Mouse (Mus musculus) intestine, embryonic 15.5 days (tissue): ENCODE data around the gene Pik3c2b. TPM values are rescaled to one million over a fixed set of nuclear protein-coding genes. Genes with fewer than 3 reads are reported as not detected.
"Not testable (repeated sequence)": the region's sequence is repeated elsewhere in the genome, so short reads cannot be mapped to it uniquely, and the experiment has no call there.

Source experiments
- ATAC-seq: fragments of 200-750 bp; cut with Nextera tagmentation; 2 replicates; pipeline ENCODE4 v1.8.0; 2017; ENCODE audit warnings: moderate TSS enrichment, moderate library complexity
- H3K27ac ChIP-seq: fragments of 300-500 bp; sonication (generic); 2 replicates; pipeline ENCODE4 v1.5.1; 2015; ENCODE audit warnings: mild to moderate bottlenecking, inconsistent platforms
- H3K27me3 ChIP-seq: fragments of 300-500 bp; sonication (generic); replicated peaks from 2 replicates; pipeline ENCODE4 v1.6.1; 2015; ENCODE audit warnings: inconsistent platforms
- H3K36me3 ChIP-seq: fragments of 300-500 bp; sonication (generic); 2 replicates; pipeline ENCODE4 v1.6.1; 2015; ENCODE audit warnings: inconsistent platforms
- H3K4me1 ChIP-seq: fragments of 300-500 bp; sonication (generic); replicated peaks from 2 replicates; pipeline ENCODE4 v1.6.1; 2015; ENCODE audit warnings: inconsistent platforms
- H3K4me2 ChIP-seq: fragments of 300-500 bp; sonication (generic); replicated peaks from 2 replicates; pipeline ENCODE4 v1.6.1; 2015; ENCODE audit warnings: mild to moderate bottlenecking, inconsistent platforms
- H3K4me3 ChIP-seq: fragments of 300-500 bp; sonication (generic); replicated peaks from 2 replicates; pipeline ENCODE4 v1.5.1; 2015; ENCODE audit warnings: inconsistent platforms
- H3K9ac ChIP-seq: fragments of 300-500 bp; sonication (generic); 2 replicates; pipeline ENCODE4 v1.6.1; 2015; ENCODE audit warnings: inconsistent platforms
- H3K9me3 ChIP-seq: fragments of 300-500 bp; sonication (generic); 2 replicates; pipeline ENCODE4 v1.6.1; 2016; ENCODE audit warnings: inconsistent platforms
- WGBS: fragments of 180-500 bp; shearing (Covaris S2); methylation state at CpG from one replicate; pipeline ENCODE4 v1.1.7; 2015; 5-methylcytosine and 5-hydroxymethylcytosine counted together
- polyA plus RNA-seq: library from polyadenylated mRNA; unstranded; fragments of >200 nt; fragmentation: Nextera tagmentation; extraction: Ambion mirVana; gene quantifications from 2 replicates; pipeline ENCODE4 v1.2.1, GENCODE M21; 2015

Pik3c2b gene
- polyA plus RNA-seq, 1 experiment from 2014 or later, result 6.1 TPM

- H3K27me3 ChIP-seq, H3K4me1 ChIP-seq, H3K27ac ChIP-seq, H3K36me3 ChIP-seq, H3K9ac ChIP-seq, H3K4me2 ChIP-seq, H3K9me3 ChIP-seq, H3K4me3 ChIP-seq, ATAC-seq: not testable (repeated sequence)
- WGBS, result 73% methylated on average over 7 of the region's 7 CpGs
Measured at GRCm38 (mm10) chr1:133034682-133035081, 10.8 kb upstream of the Pik3c2b start.

DNA sequence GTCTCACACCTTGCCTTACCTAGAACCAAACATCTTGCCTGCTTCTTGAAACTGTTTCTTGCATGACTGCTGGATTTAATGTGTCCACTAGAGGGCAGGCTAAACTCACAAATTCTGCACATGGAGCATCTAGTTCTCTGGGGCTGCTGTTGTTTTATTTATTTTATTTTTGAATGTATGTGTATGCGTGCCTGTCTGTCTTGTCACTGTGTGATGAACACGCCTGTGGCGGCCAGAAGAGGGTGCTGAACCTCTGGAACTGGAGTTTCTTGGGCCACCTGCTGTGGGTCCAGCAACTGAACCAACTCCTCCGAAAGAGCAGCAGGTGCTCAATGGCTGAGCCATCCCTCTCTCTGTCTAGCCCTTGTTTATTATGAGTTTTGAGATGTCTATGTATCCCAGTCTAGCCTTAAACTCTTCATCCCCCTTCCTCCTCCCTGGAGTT lies 5.9 kb upstream of the Pik3c2b start:
- no peak overlapping the region for H3K4me3 ChIP-seq
- H3K36me3 ChIP-seq, result no peaks in the 10 kb centered on the region
- 13% methylated on average over 4 of the region's 4 CpGs for WGBS
- no peaks in the 10 kb centered on the region for H3K27me3 ChIP-seq
- no peak overlapping the region for H3K27ac ChIP-seq
- ATAC-seq, result peak; percentile 75
- H3K9ac ChIP-seq, result no peak overlapping the region
- H3K9me3 ChIP-seq, result no peaks in the 10 kb centered on the region
- no peaks in the 10 kb centered on the region for H3K4me1 ChIP-seq
- H3K4me2 ChIP-seq, result no peak overlapping the region

DNA sequence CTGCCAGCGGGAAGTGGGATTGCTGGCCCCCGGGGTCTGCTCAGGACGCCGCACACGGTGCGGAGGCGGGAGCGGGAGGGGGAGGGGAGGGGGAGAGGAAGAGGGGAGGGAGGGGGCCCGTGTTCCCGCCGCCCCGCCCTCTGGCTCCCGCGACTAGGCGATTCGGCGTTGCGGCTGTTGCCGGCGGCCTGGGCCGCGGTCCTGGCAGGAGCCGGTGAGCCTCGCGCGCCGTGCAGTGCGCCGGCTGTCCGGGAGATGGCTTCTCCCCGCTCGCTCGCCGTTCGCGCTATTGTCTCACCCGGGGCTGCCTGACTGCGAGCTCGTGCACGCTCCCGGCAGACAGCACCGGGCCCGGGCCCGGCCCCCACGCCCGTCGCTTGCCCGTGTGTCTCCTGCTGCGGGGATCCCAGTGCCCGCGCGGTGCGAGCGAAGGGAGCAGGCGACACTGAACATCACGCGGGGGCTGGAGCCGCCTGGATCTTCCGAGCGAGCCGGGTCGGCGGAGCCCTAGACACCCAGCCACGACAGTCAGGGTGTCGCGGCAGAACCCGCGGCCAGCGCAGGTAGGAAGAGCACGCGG lies 484 bp downstream of the Pik3c2b start:
- Histone ChIP-seq H3K27ac (peak overlapping the region; percentile 93), H3K27me3 (no peaks in the 10 kb centered on the region), H3K9me3 (no peaks in the 10 kb centered on the region), H3K4me2 (peak overlapping the region; percentile 88), H3K4me1 (peaks cover 23% of the 10 kb centered on the region; the same call in 1 of the 2 replicates), H3K4me3 (peak overlapping the region; percentile 89), H3K9ac (peak overlapping the region; percentile 90), H3K36me3 (no peaks in the 10 kb centered on the region)
- WGBS, result under 1% methylated on average over 66 of the region's 71 CpGs
- ATAC-seq, result peak; percentile 89

DNA sequence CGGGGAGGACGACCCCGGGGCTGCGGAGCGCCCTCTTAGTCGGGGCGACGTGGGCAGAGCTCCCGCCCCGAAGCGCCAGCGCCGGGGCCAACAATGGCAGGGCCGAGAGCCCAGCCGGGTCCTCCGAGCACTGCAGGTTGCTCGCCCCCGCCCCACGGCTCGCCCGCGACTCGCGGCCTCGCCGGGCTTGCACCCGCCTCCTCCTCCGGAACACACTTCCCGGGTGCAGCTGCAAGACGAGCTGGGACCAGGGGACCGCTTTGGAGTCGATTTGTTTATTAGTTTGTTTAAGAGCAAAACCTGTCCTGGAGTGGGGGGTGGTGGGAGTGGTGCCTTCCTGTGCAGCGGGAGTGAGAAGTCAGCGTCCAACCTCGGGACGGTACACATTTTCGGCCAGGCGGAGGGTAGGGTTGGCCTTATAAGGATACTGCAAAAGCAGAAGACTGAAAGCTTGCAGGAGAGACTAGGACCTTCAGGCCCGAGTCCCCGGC lies 1.0 kb downstream of the Pik3c2b start:
- H3K4me1 ChIP-seq, result peaks cover 23% of the 10 kb centered on the region; the same call in 1 of the 2 replicates
- H3K27ac ChIP-seq, result peak overlapping the region; percentile 93
- peak; percentile 63 for ATAC-seq
- H3K9ac ChIP-seq, result peak overlapping the region; percentile 90
- H3K36me3 ChIP-seq, result no peaks in the 10 kb centered on the region
- peak overlapping the region; percentile 89 for H3K4me3 ChIP-seq
- peak overlapping the region; percentile 88 for H3K4me2 ChIP-seq
- H3K9me3 ChIP-seq, result no peaks in the 10 kb centered on the region
- WGBS, result under 1% methylated on average over 40 of the region's 40 CpGs
- no peaks in the 10 kb centered on the region for H3K27me3 ChIP-seq

- H3K4me2 ChIP-seq, result peak overlapping the region; percentile 88
- peaks cover 23% of the 10 kb centered on the region; the same call in 1 of the 2 replicates for H3K4me1 ChIP-seq
- peak overlapping the region; percentile 90 for H3K9ac ChIP-seq
- H3K27ac ChIP-seq, result peak overlapping the region; percentile 93
- ATAC-seq, result no peak
- no peaks in the 10 kb centered on the region for H3K9me3 ChIP-seq
- no peaks in the 10 kb centered on the region for H3K27me3 ChIP-seq
- peak overlapping the region; percentile 89 for H3K4me3 ChIP-seq
- H3K36me3 ChIP-seq, result no peaks in the 10 kb centered on the region
- 46% methylated on average over 8 of the region's 8 CpGs for WGBS
Measured at GRCm38 (mm10) chr1:133047575-133047974, 2.1 kb downstream of the Pik3c2b start.

DNA sequence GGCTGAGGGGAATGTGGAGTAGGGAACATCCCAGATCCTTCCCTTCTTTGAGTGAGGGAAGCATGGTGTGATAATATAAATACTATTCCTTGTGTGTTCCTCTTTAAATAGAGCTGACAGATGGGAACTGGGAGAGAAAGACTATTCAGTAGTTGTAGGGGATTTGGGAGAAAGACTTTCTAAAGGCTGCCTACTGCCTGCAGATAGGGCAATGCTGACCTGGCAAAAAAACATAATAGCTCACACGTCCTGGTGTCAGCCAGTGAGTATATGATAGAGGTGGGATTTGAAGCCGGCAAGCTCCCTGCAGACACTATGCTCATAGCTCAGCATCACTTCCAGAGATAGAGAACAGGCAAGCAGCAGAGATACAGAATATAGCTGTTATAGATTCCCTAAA lies 3.2 kb downstream of the Pik3c2b start:
- no peak overlapping the region for H3K4me2 ChIP-seq
- 62% methylated on average over 2 of the region's 2 CpGs for WGBS
- H3K4me3 ChIP-seq, result no peak overlapping the region
- no peak overlapping the region for H3K27ac ChIP-seq
- H3K9me3 ChIP-seq, result no peaks in the 10 kb centered on the region
- no peaks in the 10 kb centered on the region for H3K27me3 ChIP-seq
- H3K9ac ChIP-seq, result no peak overlapping the region
- peaks cover 32% of the 10 kb centered on the region; the same call in 1 of the 2 replicates for H3K4me1 ChIP-seq
- H3K36me3 ChIP-seq, result no peaks in the 10 kb centered on the region
- ATAC-seq, result no peak

DNA sequence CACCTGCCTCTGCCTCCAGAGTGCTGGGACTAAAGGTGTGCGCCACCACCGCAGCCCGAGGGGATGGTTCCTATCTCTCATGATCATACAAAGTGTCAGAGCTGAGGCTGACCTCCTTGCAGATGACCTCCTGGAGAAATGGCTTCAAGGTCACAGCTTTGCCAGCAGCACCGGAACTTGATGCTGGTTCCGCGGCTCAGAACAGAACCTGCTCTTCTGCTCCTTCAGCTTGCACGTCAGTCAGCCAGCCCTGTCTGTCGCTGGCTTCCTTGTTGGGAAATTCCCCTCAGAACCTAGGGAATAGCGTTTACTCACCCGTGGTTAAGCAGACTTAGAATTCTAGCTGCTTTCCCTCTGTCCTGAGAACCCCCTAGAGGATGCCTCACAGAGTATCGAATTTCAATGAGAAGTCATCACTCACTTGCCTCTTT lies 4.5 kb downstream of the Pik3c2b start:
- Histone ChIP-seq H3K4me1 (peaks cover 28% of the 10 kb centered on the region; the same call in 1 of the 2 replicates), H3K27ac (0 out of 2 replicates have a peak overlapping the region, but pooled peaks have one; percentile 18), H3K4me3 (no peak overlapping the region), H3K4me2 (no peak overlapping the region), H3K27me3 (no peaks in the 10 kb centered on the region), H3K36me3 (no peaks in the 10 kb centered on the region), H3K9ac (no peak overlapping the region), H3K9me3 (no peaks in the 10 kb centered on the region)
- 23% methylated on average over 11 of the region's 11 CpGs for WGBS
- no peak for ATAC-seq

DNA sequence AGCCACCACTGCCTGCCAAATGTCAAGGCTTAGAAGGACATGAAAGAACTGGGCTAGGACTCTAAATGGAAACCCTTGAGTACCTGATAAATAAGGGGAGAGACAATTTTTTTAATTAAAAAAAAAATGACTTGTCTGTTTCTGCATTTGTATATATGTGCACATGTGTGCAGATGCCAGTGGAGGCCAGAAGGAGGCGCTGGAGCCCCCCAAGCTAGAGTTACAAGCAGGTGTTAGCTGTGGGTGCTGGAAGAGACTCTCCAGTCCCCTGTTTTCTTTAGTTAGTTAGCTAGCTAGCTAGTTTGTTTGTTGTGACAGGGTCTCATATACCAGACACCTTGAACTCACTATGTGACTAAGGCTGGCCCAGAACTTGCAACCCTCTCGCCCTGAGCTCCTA lies 6.4 kb downstream of the Pik3c2b start:
- no peaks in the 10 kb centered on the region for H3K9me3 ChIP-seq
- no peaks in the 10 kb centered on the region for H3K27me3 ChIP-seq
- 98% methylated on average over 2 of the region's 2 CpGs for WGBS
- H3K4me2 ChIP-seq, result no peak overlapping the region
- no peak overlapping the region for H3K27ac ChIP-seq
- no peak for ATAC-seq
- H3K4me3 ChIP-seq, result no peak overlapping the region
- H3K4me1 ChIP-seq, result peaks cover 24% of the 10 kb centered on the region; the same call in 1 of the 2 replicates
- H3K36me3 ChIP-seq, result no peaks in the 10 kb centered on the region
- no peak overlapping the region for H3K9ac ChIP-seq

DNA sequence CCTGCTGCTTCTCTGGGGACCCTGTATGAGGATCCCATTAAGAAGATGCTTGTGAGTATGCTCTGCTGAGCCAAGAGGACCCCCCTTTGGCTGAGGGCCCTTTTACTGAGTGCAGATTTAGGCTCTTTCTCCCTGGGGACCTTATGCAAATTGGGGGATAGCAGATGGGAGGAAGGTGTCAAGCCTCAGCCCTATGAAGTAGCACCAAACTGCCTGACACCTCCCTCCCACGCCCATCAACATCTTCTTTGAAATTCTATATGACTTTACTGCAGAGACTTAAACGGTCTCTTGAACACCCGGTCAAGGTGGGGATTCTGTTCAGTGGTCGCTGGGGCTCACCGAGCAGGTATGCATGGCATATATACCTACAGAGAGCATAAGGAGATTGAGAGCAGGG lies 7.6 kb downstream of the Pik3c2b start:
- ATAC-seq, result no peak

GRCm38 (mm10) chr1:133054326-133054725 lies 8.9 kb downstream of the Pik3c2b start:
- Histone ChIP-seq H3K27ac (no peak overlapping the region), H3K4me1 (peaks cover 31% of the 10 kb centered on the region; the same call in 1 of the 2 replicates), H3K4me3 (no peak overlapping the region), H3K9me3 (no peaks in the 10 kb centered on the region), H3K27me3 (no peaks in the 10 kb centered on the region), H3K36me3 (no peaks in the 10 kb centered on the region), H3K9ac (no peak overlapping the region), H3K4me2 (no peak overlapping the region)
- no peak for ATAC-seq
- WGBS, result 68% methylated on average over 8 of the region's 8 CpGs

More for the DNA sequence above, 7.6 kb downstream of the Pik3c2b start:
- Histone ChIP-seq H3K27me3 (no peaks in the 10 kb centered on the region), H3K36me3 (no peaks in the 10 kb centered on the region), H3K9ac (no peak overlapping the region), H3K9me3 (no peaks in the 10 kb centered on the region), H3K27ac (no peak overlapping the region), H3K4me3 (no peak overlapping the region), H3K4me2 (no peak overlapping the region), H3K4me1 (peaks cover 27% of the 10 kb centered on the region; the same call in 1 of the 2 replicates)
- WGBS, result 44% methylated on average over 5 of the region's 5 CpGs

GRCm38 (mm10) chr1:133057345-133058034 lies 12.0 kb downstream of the Pik3c2b start:
- WGBS, result 47% methylated on average over 7 of the region's 7 CpGs
- H3K27ac ChIP-seq, result peak overlapping the region; percentile 84
- peaks cover 30% of the 10 kb centered on the region; the same call in 1 of the 2 replicates for H3K4me1 ChIP-seq
- no peak overlapping the region for H3K4me3 ChIP-seq
- peak overlapping the region; percentile 2 for H3K4me2 ChIP-seq
- H3K9ac ChIP-seq, result 0 out of 2 replicates have a peak overlapping the region, but pooled peaks have one; percentile 17
- no peaks in the 10 kb centered on the region for H3K27me3 ChIP-seq
- H3K9me3 ChIP-seq, result no peaks in the 10 kb centered on the region
- H3K36me3 ChIP-seq, result no peaks in the 10 kb centered on the region
- ATAC-seq, result peak; percentile 87

GRCm38 (mm10) chr1:133059592-133059991 lies 14.1 kb downstream of the Pik3c2b start:
- Histone ChIP-seq H3K9me3 (no peaks in the 10 kb centered on the region), H3K36me3 (no peaks in the 10 kb centered on the region; the same call in 1 of the 2 replicates), H3K27me3 (no peaks in the 10 kb centered on the region), H3K4me3 (no peak overlapping the region), H3K4me2 (no peak overlapping the region), H3K4me1 (peaks cover 20% of the 10 kb centered on the region; the same call in 1 of the 2 replicates), H3K9ac (no peak overlapping the region), H3K27ac (no peak overlapping the region)
- WGBS, result 40% methylated on average over 2 of the region's 2 CpGs
- ATAC-seq, result no peak
